Comparison of ENCODE assay signal across 24 mouse cellular contexts in genomic region chr11:55105389-55105788, GRCm38 (mm10). TPM values are rescaled to one million over a fixed set of nuclear protein-coding genes. Genes with fewer than 3 reads are reported as not detected.
A peak's percentile ranks its signal among the peaks of the same experiment; 100 is the strongest.
DNase-seq lines count a peak whose midpoint lies in the region; ATAC-seq and TF ChIP-seq lines count a peak whose summit lies in the region.
"Had no signal": no experiment of that assay in that cellular context is flagged by ENCODE, and none has a peak within 500 bp of the region (broad histone marks: within the 10 kb centered on the region; RNA-seq: fewer than 3 reads in every experiment).

No protein-coding gene starts in this region.

- no peak for TF ChIP-seq CTCF in kidney, adult 2 months (conservative IDR thresholded peaks at IDR 0.05; ENCODE audit: insufficient read depth, insufficient read length, low read depth, low read length)
- TF ChIP-seq CTCF in liver, postnatal 0 days (IDR thresholded peaks at IDR 0.05; ENCODE audit: low read depth) = no peak

- peaks cover 16% of the 10 kb centered on the region; the same call in 1 of the 2 replicates for H3K4me1 ChIP-seq in kidney, adult 2 months (ENCODE audit: control insufficient read depth, insufficient read depth, low read length)
- H3K4me1 ChIP-seq in kidney, embryonic 15.5 days = peaks cover 16% of the 10 kb centered on the region
- H3K4me1 ChIP-seq in megakaryocyte, embryonic 14.5 days = no peaks in the 10 kb centered on the region
- H3K4me1 ChIP-seq in liver, postnatal 0 days (ENCODE audit: insufficient read depth) = peaks cover 15% of the 10 kb centered on the region
- H3K4me1 ChIP-seq: embryonic facial prominence, embryonic 13.5 days had no signal

- no peak for TF ChIP-seq POLR2A in kidney, adult 2 months (IDR thresholded peaks at IDR 0.05; ENCODE audit: low read depth, low read length)

- no peaks in the 10 kb centered on the region for H3K27me3 ChIP-seq in kidney, adult 2 months (replicated peaks; ENCODE audit: control insufficient read depth, insufficient read depth, low read length)
- H3K27me3 ChIP-seq in kidney, embryonic 15.5 days = no peaks in the 10 kb centered on the region
- peaks cover 67% of the 10 kb centered on the region for H3K27me3 ChIP-seq in megakaryocyte, embryonic 14.5 days (replicated peaks)
- H3K27me3 ChIP-seq in liver, postnatal 0 days (ENCODE audit: insufficient read depth, low read length) = no peaks in the 10 kb centered on the region
- H3K27me3 ChIP-seq: embryonic facial prominence, embryonic 13.5 days; forebrain, embryonic 12.5 days had no signal

- no peaks in the 10 kb centered on the region for H3K9me3 ChIP-seq in kidney, embryonic 15.5 days (replicated peaks)
- H3K9me3 ChIP-seq in megakaryocyte, embryonic 14.5 days = no peaks in the 10 kb centered on the region
- H3K9me3 ChIP-seq in liver, postnatal 0 days (ENCODE audit: low read length) = no peaks in the 10 kb centered on the region
- H3K9me3 ChIP-seq: embryonic facial prominence, embryonic 13.5 days; forebrain, embryonic 12.5 days; heart, embryonic 10.5 days had no signal

- no peak for TF ChIP-seq EP300 in liver, postnatal 0 days (IDR thresholded peaks at IDR 0.05; ENCODE audit: low read depth)

- 41% methylated on average over 4 of the region's 4 CpGs for WGBS in kidney, adult 2 months
- 76% methylated on average over 4 of the region's 4 CpGs for WGBS in kidney, embryonic 15.5 days
- 51% methylated on average over 4 of the region's 4 CpGs for WGBS in liver, postnatal 0 days (ENCODE audit: insufficient replicate concordance)

- ATAC-seq in kidney, embryonic 15.5 days (replicated peaks; ENCODE audit: low FRiP score) = no peak
- no peak for ATAC-seq in megakaryocyte, adult 5-6 weeks (ENCODE audit: poor library complexity, severe bottlenecking)
- peak; percentile 64 for ATAC-seq in liver, postnatal 0 days
- ATAC-seq: forebrain, embryonic 16.5 days had no signal

- H3K36me3 ChIP-seq in kidney, adult 2 months (ENCODE audit: control insufficient read depth, insufficient read depth, low read length) = no peaks in the 10 kb centered on the region; the same call in 1 of the 2 replicates
- H3K36me3 ChIP-seq in kidney, embryonic 15.5 days = peaks cover 8% of the 10 kb centered on the region
- H3K36me3 ChIP-seq in megakaryocyte, embryonic 14.5 days (replicated peaks; ENCODE audit: low read length) = peaks cover 5% of the 10 kb centered on the region
- peaks cover 20% of the 10 kb centered on the region for H3K36me3 ChIP-seq in liver, postnatal 0 days (replicated peaks; ENCODE audit: insufficient read depth, low read length)
- H3K36me3 ChIP-seq: forebrain, embryonic 12.5 days had no signal

- H3K27ac ChIP-seq in kidney, adult 2 months (ENCODE audit: insufficient read depth, low read depth, low read length) = peak overlapping the region; percentile 69
- no peak overlapping the region for H3K27ac ChIP-seq in kidney, embryonic 15.5 days
- no peak overlapping the region for H3K27ac ChIP-seq in liver, postnatal 0 days (ENCODE audit: low read depth)
- H3K27ac ChIP-seq: embryonic facial prominence, embryonic 13.5 days; forebrain, embryonic 12.5 days; heart, embryonic 10.5 days had no signal

- no peak overlapping the region for H3K9ac ChIP-seq in kidney, embryonic 15.5 days
- H3K9ac ChIP-seq in liver, postnatal 0 days (replicated peaks) = no peak overlapping the region
- H3K9ac ChIP-seq: embryonic facial prominence, embryonic 13.5 days; forebrain, embryonic 12.5 days had no signal

- H3K4me3 ChIP-seq in kidney, adult 2 months (ENCODE audit: insufficient read depth, low read depth, low read length) = no peak overlapping the region
- H3K4me3 ChIP-seq in kidney, embryonic 15.5 days (replicated peaks) = no peak overlapping the region
- H3K4me3 ChIP-seq in megakaryocyte, embryonic 14.5 days (replicated peaks) = peak overlapping the region; percentile 14
- H3K4me3 ChIP-seq in liver, postnatal 0 days (ENCODE audit: low read depth, low read length) = no peak overlapping the region
- H3K4me3 ChIP-seq: embryonic facial prominence, embryonic 13.5 days; forebrain, embryonic 12.5 days; heart, embryonic 10.5 days had no signal

- no peak overlapping the region for H3K4me2 ChIP-seq in kidney, embryonic 15.5 days
- no peak overlapping the region for H3K4me2 ChIP-seq in liver, postnatal 0 days (ENCODE audit: low read depth, low read length)
- H3K4me2 ChIP-seq: embryonic facial prominence, embryonic 13.5 days; forebrain, embryonic 12.5 days had no signal

- peak; percentile 94 for DNase-seq in kidney, adult 2 months
- DNase-seq in kidney, postnatal 10 days = peak; percentile 50
- peak; percentile 28 for DNase-seq in liver, postnatal 0 days
- DNase-seq in spleen, postnatal 4 days (ENCODE audit: low spot score in 2 of 2) = no peak
- DNase-seq in cerebellum, adult 9-11 months = no peak
- DNase-seq: adrenal gland, adult 8-10 months; adrenal gland, postnatal 36 days; cerebellum, adult 2 months; cerebellum, postnatal 36 days; gastrocnemius, postnatal 10 days; heart, adult 18-20 months; heart, postnatal 10 days; heart, postnatal 4 days had no signal

RNA-seq across cellular contexts. Expression of gene Gm2a, which starts 7.5 kb away (rescaled TPM):
- polyA plus RNA-seq in kidney, adult 2 months (2012; rRNA removed) = 216 TPM in 2 replicates
- polyA plus RNA-seq in kidney, embryonic 15.5 days (2015; fragmentation: Nextera tagmentation; extraction: Ambion mirVana) = 32.7 and 32.9 TPM in 2 replicates
- 3.3 and 7.5 TPM in 2 replicates for polyA plus RNA-seq in megakaryocyte, embryonic 14.5 days (2012; ENCODE audit: insufficient read depth, low replicate concordance)
- total RNA-seq in megakaryocyte, adult 5-6 weeks (2015) = 242 and 244 TPM in 2 replicates
- total RNA-seq in megakaryocyte, adult 5-6 weeks (2017) = 179 and 191 TPM in 2 replicates
- 28.7 and 31.6 TPM in 2 replicates for polyA plus RNA-seq in liver, postnatal 0 days (2015; fragmentation: Nextera tagmentation; extraction: Ambion mirVana)

RNA-seq across cellular contexts. Expression of gene Ccdc69, which starts 27.5 kb away (rescaled TPM):
- 1.6 and 2.0 TPM in 2 replicates for polyA plus RNA-seq in kidney, adult 2 months (2012; rRNA removed)
- polyA plus RNA-seq in kidney, embryonic 15.5 days (2015; fragmentation: Nextera tagmentation; extraction: Ambion mirVana) = 3.2 and 3.3 TPM in 2 replicates
- 0.73 TPM in 1 of 2 replicates, not detected in the other for polyA plus RNA-seq in megakaryocyte, embryonic 14.5 days (2012; ENCODE audit: insufficient read depth, low replicate concordance)
- 35.5 and 36.2 TPM in 2 replicates for total RNA-seq in megakaryocyte, adult 5-6 weeks (2015)
- total RNA-seq in megakaryocyte, adult 5-6 weeks (2017) = 32.6 and 35.6 TPM in 2 replicates
- polyA plus RNA-seq in liver, postnatal 0 days (2015; fragmentation: Nextera tagmentation; extraction: Ambion mirVana) = 1.3 and 1.6 TPM in 2 replicates

RNA-seq across cellular contexts. Expression of gene Slc36a3, which starts 46.1 kb away (rescaled TPM):
- polyA plus RNA-seq in kidney, adult 2 months (2012; rRNA removed) = 0.04 and 0.11 TPM in 2 replicates
- polyA plus RNA-seq in kidney, embryonic 15.5 days (2015; fragmentation: Nextera tagmentation; extraction: Ambion mirVana) = not detected in 2 replicates
- not detected in 2 replicates for polyA plus RNA-seq in megakaryocyte, embryonic 14.5 days (2012; ENCODE audit: insufficient read depth, low replicate concordance)
- 0.07 and 0.09 TPM in 2 replicates for total RNA-seq in megakaryocyte, adult 5-6 weeks (2015)
- total RNA-seq in megakaryocyte, adult 5-6 weeks (2017) = not detected in 2 replicates
- polyA plus RNA-seq in liver, postnatal 0 days (2015; fragmentation: Nextera tagmentation; extraction: Ambion mirVana) = not detected in 2 replicates
- total RNA-seq: adrenal gland, adult 8-10 months; adrenal gland, postnatal 36 days; ES-E14; gastrocnemius, postnatal 10 days; gastrocnemius, postnatal 4 days; heart, adult 18-20 months; heart, postnatal 10 days; heart, postnatal 4 days had no signal
- polyA plus RNA-seq: cerebellum, adult 2 months; embryonic facial prominence, embryonic 13.5 days; forebrain, embryonic 12.5 days; forebrain, embryonic 16.5 days; frontal cortex, adult 2 months; heart, embryonic 10.5 days; heart, embryonic 14.5 days had no signal

Comparison
In these comparisons a context has a peak if more than half of its experiments do, and no peak if none do; other contexts are left out.
1. DNase-seq: peak in kidney, adult 2 months (single experiment), kidney, postnatal 10 days (single experiment) and liver, postnatal 0 days (single experiment); none in spleen, postnatal 4 days (0 of 2) and cerebellum, adult 9-11 months (single experiment).